Mouse (Mus musculus) left cerebral cortex, postnatal 14 days (tissue): ENCODE measurements around the gene Pkdrej. TPM values are rescaled to one million over a fixed set of nuclear protein-coding genes. Genes with fewer than 3 reads are reported as not detected.
A peak's percentile ranks its signal among the peaks of the same experiment; 100 is the strongest.
"Not testable (repeated sequence)": the region's sequence is repeated elsewhere in the genome, so short reads cannot be mapped to it uniquely, and the experiment has no call there.

ENCODE experiments used
- DNase-seq, 2 experiments: peaks; one replicate each; pipeline ENCODE4 v3.0.0; 2021 to 2022; ENCODE audit warnings: low spot score in 2 of 2, mixed read lengths in 1 of 2
- intact Hi-C: fragments of 180-260 bp; cut with DNase I; formaldehyde crosslinking; loops from one replicate; pipeline ENCODE4 v1.15.1; 2025
- total RNA-seq, 2 experiments: library from RNA; stranded (reverse); gene quantifications; 2 replicates each; pipeline ENCODE4 v1.2.3; 2021

Pkdrej gene
- total RNA-seq, 2 experiments from 2014 or later, result 0.34 to 0.51 TPM

GRCm38 (mm10) chr15:85811535-85812277 is 9.8 kb downstream of the Pkdrej start, which contains the start of gene Cdpf1:
Gene Cdpf1 (minus strand): TSS chr15:85811697.
- intact Hi-C loops, result loop anchor here (5.0 kb wide), 1 partner anchor 74 kb away; no protein-coding TSS in a partner anchor
- DNase-seq, result peak; percentile 99

GRCm38 (mm10) chr15:85810806-85811521 is 10.6 kb downstream of the Pkdrej start:
- DNase-seq, result peak; percentile 79 to 85
- intact Hi-C loops, result loop anchor here (5.0 kb wide), 1 partner anchor 74 kb away; no protein-coding TSS in a partner anchor

- intact Hi-C loops, result loop anchor here (5.0 kb wide), 1 partner anchor 73 kb away; no protein-coding TSS in a partner anchor
- DNase-seq, result no peak
Observed at GRCm38 (mm10) chr15:85810462-85810805, 11.1 kb downstream of the Pkdrej start.

GRCm38 (mm10) chr15:85809091-85809490 is 12.4 kb downstream of the Pkdrej start:
- intact Hi-C loops, result no loop called here
- DNase-seq, result no peak

GRCm38 (mm10) chr15:85808434-85808833 is 13.1 kb downstream of the Pkdrej start:
- no peak for DNase-seq
- intact Hi-C loops, result no loop called here

GRCm38 (mm10) chr15:85808031-85808430 is 13.5 kb downstream of the Pkdrej start:
- intact Hi-C loops, result no loop called here
- no peak for DNase-seq

GRCm38 (mm10) chr15:85807404-85807803 is 14.1 kb downstream of the Pkdrej start:
- DNase-seq, result no peak
- intact Hi-C loops, result no loop called here

- no peak for DNase-seq
- intact Hi-C loops, result no loop called here
Observed at GRCm38 (mm10) chr15:85806886-85807285, 14.6 kb downstream of the Pkdrej start.

GRCm38 (mm10) chr15:85802931-85803330 is 18.6 kb downstream of the Pkdrej start:
- intact Hi-C loops, result no loop called here
- DNase-seq, result no peak

GRCm38 (mm10) chr15:85798676-85799075 is 22.9 kb downstream of the Pkdrej start:
- intact Hi-C loops, result no loop called here
- DNase-seq, result no peak

GRCm38 (mm10) chr15:85795516-85795915 is 26.0 kb downstream of the Pkdrej start:
- no peak for DNase-seq
- intact Hi-C loops, result no loop called here

GRCm38 (mm10) chr15:85792819-85793218 is 28.7 kb downstream of the Pkdrej start:
- intact Hi-C loops, result no loop called here
- DNase-seq, result peak; percentile 35 to 52

GRCm38 (mm10) chr15:85791449-85791848 is 30.1 kb downstream of the Pkdrej start:
- intact Hi-C loops, result no loop called here
- no peak for DNase-seq

- intact Hi-C loops, result no loop called here
- DNase-seq, result no peak
Observed at GRCm38 (mm10) chr15:85788633-85789032, 32.9 kb downstream of the Pkdrej start.

GRCm38 (mm10) chr15:85788051-85788450 is 33.5 kb downstream of the Pkdrej start:
- intact Hi-C loops, result no loop called here
- no peak for DNase-seq

GRCm38 (mm10) chr15:85787482-85787881 is 34.1 kb downstream of the Pkdrej start:
- intact Hi-C loops, result no loop called here
- DNase-seq, result no peak

GRCm38 (mm10) chr15:85786711-85787110 is 34.8 kb downstream of the Pkdrej start:
- intact Hi-C loops, result no loop called here
- DNase-seq, result no peak

GRCm38 (mm10) chr15:85784341-85784740 is 37.2 kb downstream of the Pkdrej start:
- intact Hi-C loops, result no loop called here
- DNase-seq, result no peak

- intact Hi-C loops, result no loop called here
- no peak for DNase-seq
Observed at GRCm38 (mm10) chr15:85783146-85783545, 38.4 kb downstream of the Pkdrej start.

GRCm38 (mm10) chr15:85778891-85779290 is 42.6 kb downstream of the Pkdrej start:
- DNase-seq, intact Hi-C loops: not testable (repeated sequence)

GRCm38 (mm10) chr15:85776771-85777170 is 44.8 kb downstream of the Pkdrej start:
- intact Hi-C loops, result no loop called here
- peak in 1 of 2 experiments; percentile 6 for DNase-seq
